Mouse (Mus musculus) urinary bladder, postnatal 10 days (tissue): ENCODE data around the gene Spats2.

Source experiments
- DNase-seq: peaks from one replicate; pipeline ENCODE4 v3.0.0; 2022; ENCODE audit warnings: low spot score

The Spats2 gene

GRCm38 (mm10) chr15:99259167-99259729, 133.5 kb downstream of the Spats2 start:
- no peak for DNase-seq

- peak; percentile 31 for DNase-seq
These were observed 134.1 kb downstream of the Spats2 start for GRCm38 (mm10) chr15:99259730-99260252.

GRCm38 (mm10) chr15:99262702-99263101, 137.0 kb downstream of the Spats2 start:
- no peak for DNase-seq
